Mouse (Mus musculus) embryonic fibroblast, embryonic 13.5 days (primary cell): ENCODE data around the gene Tns1. TPM values are rescaled to one million over a fixed set of nuclear protein-coding genes. Genes with fewer than 3 reads are reported as not detected.
"Not testable (repeated sequence)": the region's sequence is repeated elsewhere in the genome, so short reads cannot be mapped to it uniquely, and the experiment has no call there.

Experiments used
- H3K27ac ChIP-seq: 2 replicates; pipeline ENCODE4 v1.5.1; 2012; ENCODE audit warnings: low read length, control low read depth, inconsistent platforms; ENCODE audit not compliant: insufficient read depth
- H3K4me1 ChIP-seq: 2 replicates; pipeline ENCODE4 v1.6.1; 2011; ENCODE audit warnings: low read length; ENCODE audit not compliant: control insufficient read depth, insufficient read depth
- H3K4me3 ChIP-seq: 2 replicates; pipeline ENCODE4 v1.5.1; 2011; ENCODE audit warnings: mild to moderate bottlenecking, control low read depth, low read length; ENCODE audit not compliant: insufficient read depth
- CTCF ChIP-seq: IDR thresholded peaks from 2 replicates; pipeline ENCODE4 v1.5.1; 2011; ENCODE audit warnings: mild to moderate bottlenecking, control low read depth, low read length, moderate library complexity, borderline replicate concordance; ENCODE audit not compliant: insufficient read depth
- POLR2A ChIP-seq: IDR thresholded peaks from 2 replicates; pipeline ENCODE4 v1.6.1; 2011; ENCODE audit warnings: low read depth, mild to moderate bottlenecking, control low read depth, low read length, moderate library complexity
- polyA plus RNA-seq: library from polyadenylated mRNA; stranded (reverse); fragments of >200 nt; gene quantifications from 2 replicates; pipeline ENCODE4 v1.2.4, GENCODE M21; 2011; ENCODE audit warnings: low read depth; ENCODE audit not compliant: missing spikeins, insufficient read length

Tns1 gene
- polyA plus RNA-seq, 1 experiment: 122 TPM

GRCm38 (mm10) chr1:73904641-73905040 is 219.6 kb downstream of the Tns1 start:
- no peak overlapping the region for H3K27ac ChIP-seq
- H3K4me1 ChIP-seq: 0 out of 2 replicates have a peak, but pooled peaks cover 3% of the 10 kb centered on the region
- no peak overlapping the region for H3K4me3 ChIP-seq
- TF ChIP-seq CTCF (no peak), POLR2A (no peak)

GRCm38 (mm10) chr1:73903035-73903434 is 221.2 kb downstream of the Tns1 start:
- Histone ChIP-seq H3K4me3 (no peak overlapping the region), H3K4me1 (0 out of 2 replicates have a peak, but pooled peaks cover 3% of the 10 kb centered on the region), H3K27ac (no peak overlapping the region)
- no peak for TF ChIP-seq POLR2A
- TF ChIP-seq CTCF: no peak

- Histone ChIP-seq H3K4me3 (no peak overlapping the region), H3K4me1 (0 out of 2 replicates have a peak, but pooled peaks cover 3% of the 10 kb centered on the region), H3K27ac (peak overlapping the region; percentile 74)
- TF ChIP-seq POLR2A (no peak), CTCF (peak; percentile 26; the same call in 1 of the 2 replicates)
Measured at GRCm38 (mm10) chr1:73902171-73902991, 221.9 kb downstream of the Tns1 start.

- H3K4me1 ChIP-seq: 0 out of 2 replicates have a peak, but pooled peaks cover 3% of the 10 kb centered on the region
- H3K4me3 ChIP-seq: no peak overlapping the region
- H3K27ac ChIP-seq: no peak overlapping the region
- TF ChIP-seq POLR2A (no peak), CTCF (peak; percentile 77; the same call in 1 of the 2 replicates)
Measured at GRCm38 (mm10) chr1:73901496-73901899, 222.8 kb downstream of the Tns1 start.

- H3K4me1 ChIP-seq, H3K4me3 ChIP-seq, H3K27ac ChIP-seq: not testable (repeated sequence)
Measured at GRCm38 (mm10) chr1:73895451-73895850, 228.8 kb downstream of the Tns1 start.

- no peak overlapping the region for H3K4me3 ChIP-seq
- no peak overlapping the region for H3K27ac ChIP-seq
- no peaks in the 10 kb centered on the region for H3K4me1 ChIP-seq
- TF ChIP-seq CTCF: no peak
- no peak for TF ChIP-seq POLR2A
Measured at GRCm38 (mm10) chr1:73880731-73881130, 243.5 kb downstream of the Tns1 start.

- no peak for TF ChIP-seq CTCF
- TF ChIP-seq POLR2A: no peak
- Histone ChIP-seq H3K27ac (no peak overlapping the region), H3K4me3 (no peak overlapping the region), H3K4me1 (no peaks in the 10 kb centered on the region)
Measured at GRCm38 (mm10) chr1:73875676-73876218, 248.5 kb downstream of the Tns1 start.

- TF ChIP-seq CTCF (no peak), POLR2A (no peak)
- Histone ChIP-seq H3K4me1 (no peaks in the 10 kb centered on the region), H3K4me3 (no peak overlapping the region), H3K27ac (no peak overlapping the region)
Measured at GRCm38 (mm10) chr1:73864314-73864713, 259.9 kb downstream of the Tns1 start.

GRCm38 (mm10) chr1:73863074-73863431 is 261.2 kb downstream of the Tns1 start:
- Histone ChIP-seq H3K4me3 (no peak overlapping the region), H3K4me1 (no peaks in the 10 kb centered on the region), H3K27ac (no peak overlapping the region)
- TF ChIP-seq POLR2A: no peak
- TF ChIP-seq CTCF: no peak

- no peak overlapping the region for H3K4me3 ChIP-seq
Measured at GRCm38 (mm10) chr1:73862323-73863073, 261.8 kb downstream of the Tns1 start.

GRCm38 (mm10) chr1:73860421-73860820 is 263.8 kb downstream of the Tns1 start:
- no peak overlapping the region for H3K27ac ChIP-seq
- H3K4me3 ChIP-seq: no peak overlapping the region
- H3K4me1 ChIP-seq: no peaks in the 10 kb centered on the region
- TF ChIP-seq CTCF: no peak
- no peak for TF ChIP-seq POLR2A

More at GRCm38 (mm10) chr1:73862323-73863073, 261.8 kb downstream of the Tns1 start:
- no peak for TF ChIP-seq POLR2A
- TF ChIP-seq CTCF: peak; percentile 66
- Histone ChIP-seq H3K4me1 (no peaks in the 10 kb centered on the region), H3K27ac (no peak overlapping the region)

Other genes starting within 250 kb of the Tns1 start
- 0.56 TPM in 1 of 2 replicates, not detected in the other for gene Rufy4, start 1.1 kb upstream of the Tns1 start, polyA plus RNA-seq
- not detected in 2 replicates for gene Cxcr2, start 29.5 kb upstream of the Tns1 start, polyA plus RNA-seq
- gene Cxcr1, start 70.2 kb upstream of the Tns1 start, polyA plus RNA-seq: not detected in 2 replicates
- gene Arpc2, start 111.6 kb upstream of the Tns1 start, polyA plus RNA-seq: 446 and 515 TPM in 2 replicates
- 0.92 and 1.3 TPM in 2 replicates for gene Gpbar1, start 154.1 kb upstream of the Tns1 start, polyA plus RNA-seq
- 85.7 and 90.3 TPM in 2 replicates for gene Aamp, start 160.3 kb upstream of the Tns1 start, polyA plus RNA-seq
- 19.6 and 21.5 TPM in 2 replicates for gene Pnkd, start 160.5 kb upstream of the Tns1 start, polyA plus RNA-seq
- 88.6 and 115 TPM in 2 replicates for gene Tmbim1, start 181.2 kb upstream of the Tns1 start, polyA plus RNA-seq
- 3.6 and 3.7 TPM in 2 replicates for gene Catip, start 237.7 kb upstream of the Tns1 start, polyA plus RNA-seq